Mouse (Mus musculus) thymus, adult 2 months (tissue): Measurements from ENCODE around the gene 1700010B08Rik.

ENCODE experiments used
- CTCF ChIP-seq: fragments of 200-500 bp; IDR thresholded peaks from 2 replicates; pipeline ENCODE4 v1.5.1; 2012; ENCODE audit warnings: mild to moderate bottlenecking, control low read depth, low read length, moderate library complexity, borderline replicate concordance; ENCODE audit not compliant: control insufficient read depth, poor library complexity, insufficient read depth; ENCODE audit errors: extremely low read depth
- POLR2A ChIP-seq: fragments of 200-500 bp; IDR thresholded peaks from 2 replicates; pipeline ENCODE4 v1.6.1; 2012; ENCODE audit warnings: mild to moderate bottlenecking, low read length, control low read depth, moderate library complexity; ENCODE audit not compliant: control insufficient read depth, poor library complexity, insufficient read depth; ENCODE audit errors: extremely low read depth

DNA sequence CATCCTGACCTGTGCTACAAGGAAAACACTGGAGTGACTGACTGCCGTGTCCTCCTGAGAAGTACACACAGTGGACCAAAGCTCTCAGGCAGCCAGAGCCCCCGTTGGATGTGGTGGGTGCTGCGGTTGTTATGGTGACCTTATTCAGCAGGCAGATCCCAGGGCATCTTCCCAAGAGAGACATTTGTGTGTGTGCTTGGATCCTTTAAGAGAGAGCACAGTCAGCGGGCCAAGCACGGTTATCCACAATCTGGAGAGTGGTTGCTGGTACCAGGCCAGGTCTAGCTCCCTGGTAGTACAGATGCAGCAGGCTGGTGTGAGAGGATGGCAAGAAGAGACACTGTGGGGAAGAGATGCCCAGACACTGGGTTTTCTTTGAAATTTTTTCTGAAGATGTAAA is 2.2 kb upstream of the 1700010B08Rik start:
- no peak for TF ChIP-seq CTCF
- no peak for TF ChIP-seq POLR2A
